Mouse (Mus musculus) neural tube, embryonic 12.5 days (tissue): Measurements from ENCODE around the gene Pik3c2a. TPM values are rescaled to one million over a fixed set of nuclear protein-coding genes. Genes with fewer than 3 reads are reported as not detected.

Experiments used
- polyA plus RNA-seq: library from polyadenylated mRNA; unstranded; fragments of >200 nt; fragmentation: Nextera tagmentation; extraction: Ambion mirVana; gene quantifications from 2 replicates; pipeline ENCODE4 v1.2.1, GENCODE M21; 2016

Pik3c2a gene
- polyA plus RNA-seq, 1 experiment from 2014 or later: 25.4 TPM

Other genes starting within 250 kb of the Pik3c2a start
- gene Plekha7, start 135.1 kb downstream of the Pik3c2a start, polyA plus RNA-seq: 9.1 and 10.4 TPM in 2 replicates
- gene Rps13, start 109.3 kb downstream of the Pik3c2a start, polyA plus RNA-seq: 610 and 641 TPM in 2 replicates
- 14.9 and 16.4 TPM in 2 replicates for gene Nucb2, start 60.9 kb upstream of the Pik3c2a start, polyA plus RNA-seq